Mouse (Mus musculus) intestine, embryonic 14.5 days (tissue): ENCODE measurements around the gene Mapk12. TPM values are rescaled to one million over a fixed set of nuclear protein-coding genes. Genes with fewer than 3 reads are reported as not detected.
A peak's percentile ranks its signal among the peaks of the same experiment; 100 is the strongest.

Experiments
- ATAC-seq: fragments of 200-750 bp; cut with Nextera tagmentation; replicated peaks from 2 replicates; pipeline ENCODE4 v1.8.0; 2017; ENCODE audit warnings: low read depth, moderate number of reproducible peaks, moderate TSS enrichment, moderate library complexity; ENCODE audit not compliant: low FRiP score, low TSS enrichment
- DNase-seq: peaks from one replicate; pipeline ENCODE4 v3.0.0-alpha.2; 2018; ENCODE audit warnings: low spot score
- H3K27ac ChIP-seq: fragments of 300-500 bp; sonication (generic); 2 replicates; pipeline ENCODE4 v1.5.1; 2014; ENCODE audit warnings: low read depth, mild to moderate bottlenecking, control low read depth
- H3K27me3 ChIP-seq: fragments of 300-500 bp; sonication (generic); replicated peaks from 2 replicates; pipeline ENCODE4 v1.6.1; 2014; ENCODE audit warnings: low read length, control low read depth; ENCODE audit not compliant: control insufficient read depth, insufficient read depth
- H3K36me3 ChIP-seq: fragments of 300-500 bp; sonication (generic); 2 replicates; pipeline ENCODE4 v1.6.1; 2014; ENCODE audit warnings: low read length, control low read depth; ENCODE audit not compliant: control insufficient read depth, insufficient read depth
- H3K4me1 ChIP-seq: fragments of 300-500 bp; sonication (generic); replicated peaks from 2 replicates; pipeline ENCODE4 v1.6.1; 2014; ENCODE audit warnings: low read length, control low read depth, mixed read lengths; ENCODE audit not compliant: control insufficient read depth, insufficient read depth
- H3K4me2 ChIP-seq: fragments of 300-500 bp; sonication (generic); 2 replicates; pipeline ENCODE4 v1.6.1; 2014; ENCODE audit warnings: low read length
- H3K4me3 ChIP-seq: fragments of 300-500 bp; sonication (generic); 2 replicates; pipeline ENCODE4 v1.5.1; 2014; ENCODE audit warnings: low read depth, low read length, control low read depth, mixed read lengths
- H3K9ac ChIP-seq: fragments of 300-500 bp; sonication (generic); 2 replicates; pipeline ENCODE4 v1.6.1; 2014; ENCODE audit warnings: mild to moderate bottlenecking, low read length
- H3K9me3 ChIP-seq: fragments of 300-500 bp; sonication (generic); 2 replicates; pipeline ENCODE4 v1.6.1; 2016; ENCODE audit warnings: low read length, control low read depth; ENCODE audit not compliant: control insufficient read depth
- WGBS: fragments of 180-500 bp; shearing (Covaris S2); extraction: QIAGEN DNeasy Blood & Tissue Kit; methylation state at CpG from one replicate; pipeline ENCODE4 v1.1.7; 2014; 5-methylcytosine and 5-hydroxymethylcytosine counted together
- polyA plus RNA-seq: library from polyadenylated mRNA; unstranded; fragments of >200 nt; fragmentation: Nextera tagmentation; extraction: Ambion mirVana; gene quantifications from 2 replicates; pipeline ENCODE4 v1.2.1, GENCODE M21; 2014

The Mapk12 gene
- polyA plus RNA-seq, 1 experiment from 2014 or later: 4.5 TPM

DNA sequence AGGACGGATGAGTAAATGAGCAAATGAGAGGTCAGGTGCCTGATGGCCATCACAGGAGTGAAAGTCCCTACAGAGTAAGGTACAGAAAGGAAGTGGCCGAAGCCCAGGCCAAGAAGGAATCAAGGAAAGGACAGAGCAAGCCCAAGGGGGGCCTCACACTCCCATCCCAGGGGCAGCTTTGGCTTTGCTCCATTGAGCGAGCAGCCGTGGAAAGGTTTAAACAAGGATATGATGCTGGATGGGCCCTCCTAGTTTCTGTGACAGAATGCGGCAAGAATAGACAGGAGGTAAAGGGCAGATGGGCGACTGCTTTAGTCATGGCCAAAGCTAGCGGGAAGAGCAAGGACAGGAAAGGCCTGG is 2.5 kb downstream of the Mapk12 start:
- no peaks in the 10 kb centered on the region for H3K9me3 ChIP-seq
- no peak overlapping the region for H3K27ac ChIP-seq
- H3K4me3 ChIP-seq: no peak overlapping the region
- H3K9ac ChIP-seq: no peak overlapping the region
- WGBS: 86% methylated on average over 7 of the region's 7 CpGs
- H3K27me3 ChIP-seq: peaks cover 40% of the 10 kb centered on the region
- H3K4me2 ChIP-seq: no peak overlapping the region
- ATAC-seq (no peak), DNase-seq (no peak)
- H3K36me3 ChIP-seq: no peaks in the 10 kb centered on the region
- peaks cover 15% of the 10 kb centered on the region for H3K4me1 ChIP-seq

DNA sequence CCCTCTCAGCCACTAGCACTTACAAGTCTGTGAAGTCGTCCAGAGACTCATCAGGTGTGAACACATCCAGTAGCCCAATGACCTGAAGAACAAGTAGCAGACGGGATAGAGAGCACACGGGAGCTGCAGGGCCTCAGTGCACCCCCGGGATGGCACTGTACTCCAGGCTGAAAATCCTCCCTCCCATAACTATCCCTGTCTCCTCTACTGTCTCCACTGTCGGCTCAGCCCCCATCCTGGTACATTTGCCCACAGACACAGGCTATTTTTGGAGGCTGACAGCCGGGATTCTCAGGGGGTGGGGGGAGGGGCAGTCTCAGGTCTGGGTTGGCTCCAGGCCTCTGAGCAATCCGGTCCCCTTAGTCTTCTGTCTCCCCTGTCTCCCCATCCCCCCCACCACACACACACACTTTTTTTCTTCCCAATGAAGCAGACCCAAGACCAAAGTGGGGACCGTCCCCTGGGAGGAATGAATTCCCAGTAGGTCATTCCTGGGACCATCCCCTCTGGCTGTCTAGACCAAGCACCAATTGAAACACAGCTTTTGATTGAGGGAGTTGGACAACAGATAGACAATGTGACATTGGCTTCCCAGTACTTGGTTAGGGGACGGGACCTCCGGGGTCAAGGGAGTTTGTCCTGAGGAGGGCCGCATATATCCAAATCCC is 3.0 kb downstream of the Mapk12 start:
- no peak for ATAC-seq
- WGBS: 70% methylated on average over 11 of the region's 11 CpGs

DNA sequence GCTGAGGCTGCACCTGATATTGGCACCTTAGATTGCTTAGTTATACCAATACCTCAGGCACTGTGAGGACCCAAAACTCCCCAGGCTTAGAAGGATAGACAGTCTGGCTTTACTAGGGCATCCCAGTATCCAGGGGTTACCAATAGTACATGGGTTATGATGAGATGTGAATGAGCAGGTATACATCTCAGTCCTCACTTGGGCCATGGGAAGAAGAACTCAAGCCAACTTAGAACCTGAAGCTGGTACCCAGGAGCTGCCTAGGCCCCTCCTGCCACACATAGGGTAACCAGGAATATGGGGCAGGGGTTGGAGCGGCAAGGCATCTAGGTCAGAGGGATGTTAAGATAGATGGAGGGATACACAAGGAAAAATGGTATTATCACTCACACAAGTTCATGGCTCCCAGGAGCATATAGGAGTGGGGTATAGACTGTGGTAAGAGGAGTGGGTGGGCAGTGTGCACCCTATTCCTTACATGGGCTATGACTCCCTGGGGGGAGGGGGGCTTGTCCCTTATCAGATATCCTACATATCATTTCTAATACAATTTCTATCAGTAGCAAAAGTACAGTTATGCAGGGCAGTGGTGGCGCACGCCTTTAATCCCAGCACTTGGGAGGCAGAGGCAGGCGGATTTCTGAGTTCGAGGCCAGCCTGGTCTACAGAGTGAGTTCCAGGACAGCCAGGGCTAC is 3.9 kb downstream of the Mapk12 start:
- H3K4me1 ChIP-seq: peaks cover 15% of the 10 kb centered on the region
- H3K9me3 ChIP-seq: no peaks in the 10 kb centered on the region
- 90% methylated on average over 4 of the region's 5 CpGs for WGBS
- H3K4me3 ChIP-seq: no peak overlapping the region
- H3K4me2 ChIP-seq: no peak overlapping the region
- DNase-seq: no peak
- no peak for ATAC-seq
- peaks cover 33% of the 10 kb centered on the region for H3K27me3 ChIP-seq
- H3K27ac ChIP-seq: no peak overlapping the region
- H3K36me3 ChIP-seq: no peaks in the 10 kb centered on the region
- no peak overlapping the region for H3K9ac ChIP-seq

More for the DNA sequence above, 3.0 kb downstream of the Mapk12 start:
- H3K9me3 ChIP-seq: no peaks in the 10 kb centered on the region
- H3K4me1 ChIP-seq: peaks cover 15% of the 10 kb centered on the region
- no peak overlapping the region for H3K9ac ChIP-seq
- H3K36me3 ChIP-seq: no peaks in the 10 kb centered on the region
- H3K4me3 ChIP-seq: no peak overlapping the region
- H3K4me2 ChIP-seq: no peak overlapping the region
- no peak for DNase-seq
- peaks cover 35% of the 10 kb centered on the region for H3K27me3 ChIP-seq
- no peak overlapping the region for H3K27ac ChIP-seq

DNA sequence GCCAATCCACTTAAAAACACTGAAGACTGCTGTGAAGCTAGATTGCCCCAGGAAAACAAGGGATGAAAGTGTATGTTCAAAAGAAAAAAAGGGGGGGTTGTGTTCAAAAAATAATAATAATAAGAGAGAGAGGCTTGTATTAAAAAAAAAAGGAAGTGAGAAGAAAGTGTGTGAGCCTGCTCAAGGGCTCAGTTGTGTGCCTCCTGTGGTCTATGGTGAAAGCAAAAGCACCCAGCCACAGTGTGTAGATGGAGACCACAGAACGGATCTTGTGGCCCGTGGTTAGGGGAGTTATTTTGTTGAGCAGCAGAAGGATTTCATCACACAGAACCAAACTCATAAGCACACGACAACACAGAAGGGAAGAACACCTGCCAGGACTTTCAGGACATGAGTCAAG is 9.2 kb downstream of the Mapk12 start:
- no peak overlapping the region for H3K9ac ChIP-seq
- no peaks in the 10 kb centered on the region for H3K36me3 ChIP-seq
- ATAC-seq (no peak), DNase-seq (no peak)
- no peaks in the 10 kb centered on the region for H3K9me3 ChIP-seq
- H3K4me2 ChIP-seq: no peak overlapping the region
- 93% methylated on average over 3 of the region's 3 CpGs for WGBS
- H3K27ac ChIP-seq: no peak overlapping the region
- H3K27me3 ChIP-seq: no peaks in the 10 kb centered on the region
- no peak overlapping the region for H3K4me3 ChIP-seq
- H3K4me1 ChIP-seq: peaks cover 8% of the 10 kb centered on the region

DNA sequence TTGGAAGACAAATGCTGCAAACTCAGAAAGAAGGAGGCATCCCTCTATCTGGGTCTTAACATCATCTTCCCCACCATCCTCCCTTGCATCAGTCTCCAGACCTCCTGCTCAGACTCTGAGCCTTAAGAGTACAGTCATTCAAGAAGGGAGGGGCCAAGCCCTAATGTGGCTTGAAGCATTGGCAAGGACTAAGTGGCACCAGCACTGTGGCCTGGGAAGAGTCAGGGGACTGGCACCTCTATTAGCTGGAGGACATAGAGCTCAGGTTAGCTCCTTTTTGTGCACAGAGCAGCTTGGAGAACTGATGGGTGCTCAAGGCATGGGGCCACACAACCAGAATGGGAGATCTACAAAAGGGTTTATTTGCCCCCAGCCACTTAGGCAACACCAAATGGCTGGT is 10.3 kb downstream of the Mapk12 start:
- Histone ChIP-seq H3K27me3 (no peaks in the 10 kb centered on the region), H3K4me1 (peaks cover 8% of the 10 kb centered on the region), H3K4me3 (no peak overlapping the region), H3K9me3 (no peaks in the 10 kb centered on the region), H3K9ac (no peak overlapping the region), H3K4me2 (no peak overlapping the region), H3K27ac (no peak overlapping the region), H3K36me3 (0 out of 2 replicates have a peak, but pooled peaks cover 7% of the 10 kb centered on the region)
- no peak for ATAC-seq
- no peak for DNase-seq

DNA sequence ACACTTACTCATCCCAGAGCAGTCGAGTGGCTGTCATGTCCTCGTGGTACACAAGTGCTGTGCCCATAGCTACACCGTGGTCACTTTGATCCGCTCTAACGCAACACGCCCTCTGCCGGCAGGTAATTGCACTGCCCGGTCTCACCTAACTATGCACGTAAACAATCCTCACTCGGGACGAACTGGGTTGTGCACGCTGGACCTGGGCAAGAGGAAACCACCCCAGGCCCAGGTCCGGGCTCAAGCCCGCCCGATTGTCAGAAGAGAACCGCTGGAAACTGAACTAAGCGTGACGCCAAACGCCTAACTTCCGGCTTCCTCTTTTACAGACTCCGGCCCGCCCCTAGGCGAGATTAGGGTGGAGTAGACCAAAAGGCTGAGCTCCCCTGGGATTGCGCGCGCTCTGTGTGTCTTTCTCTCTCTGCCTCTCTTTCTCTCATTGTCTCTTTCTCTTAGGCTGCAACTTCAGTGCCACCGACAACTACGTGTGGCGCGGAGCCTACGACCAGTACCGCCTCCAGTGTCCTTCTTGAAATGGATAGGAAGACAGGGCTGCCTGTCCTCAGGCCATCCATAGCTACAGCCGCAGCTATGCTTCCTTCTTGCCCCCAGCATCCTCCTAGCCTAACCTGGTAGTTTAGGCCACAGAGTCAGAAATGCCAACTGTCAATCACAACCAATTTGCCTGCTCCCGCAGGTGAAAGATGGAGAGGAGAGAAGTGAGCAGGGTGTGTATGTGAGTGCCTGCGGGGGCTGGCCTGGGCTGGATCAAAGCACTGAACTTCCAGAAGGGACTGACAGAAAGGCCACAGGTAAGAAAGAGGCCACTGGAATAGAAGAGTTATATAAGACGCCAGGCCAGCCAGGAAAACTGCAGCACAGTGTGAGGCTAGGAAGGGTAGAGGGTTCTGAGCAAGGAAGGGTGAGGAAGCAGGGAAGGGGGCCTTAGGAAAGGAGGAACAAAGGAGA is 11.8 kb downstream of the Mapk12 start, which contains the start of gene Hdac10:
Gene Hdac10, minus strand, starts transcription at position 319 of the 969 bp plus-strand sequence.
- peak; percentile 87 for ATAC-seq
- peak within 1 kb of the TSS; percentile 47; the same call in 1 of the 2 replicates for H3K27ac ChIP-seq
- 2% methylated on average over 36 of the region's 36 CpGs for WGBS

DNA sequence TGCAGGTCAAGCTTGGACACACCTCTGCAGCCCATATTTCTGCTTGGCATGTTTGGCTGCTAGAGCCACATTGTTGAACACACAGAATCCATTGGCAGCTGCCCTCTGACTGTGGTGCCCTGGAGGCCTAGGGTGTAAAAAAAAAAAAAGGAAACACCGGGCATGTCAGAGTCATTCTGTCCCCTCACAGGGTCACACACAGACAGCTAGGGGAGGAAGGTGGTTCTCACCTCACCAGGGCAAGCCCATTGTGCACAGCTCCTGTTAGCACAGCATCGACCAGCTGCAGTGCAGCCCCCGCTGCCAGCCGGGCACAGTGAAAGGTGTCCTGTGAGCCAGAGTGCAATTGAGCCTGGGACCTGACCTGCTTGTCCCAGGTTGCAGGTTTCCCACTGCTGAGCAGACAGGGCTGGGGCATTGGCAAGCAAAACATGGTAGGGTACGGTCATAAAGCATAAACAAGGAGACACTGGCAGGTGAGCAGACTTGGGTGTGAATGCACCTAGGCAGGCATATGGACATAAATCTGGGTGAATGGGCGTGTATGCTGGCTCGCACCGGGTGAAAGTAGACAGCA is 13.1 kb downstream of the Mapk12 start:
- no peak for DNase-seq
- 83% methylated on average over 8 of the region's 8 CpGs for WGBS

More for the DNA sequence above, 11.8 kb downstream of the Mapk12 start, which contains the start of gene Hdac10:
- Histone ChIP-seq H3K27me3 (no peaks in the 10 kb centered on the region), H3K9ac (peak within 1 kb of the TSS; percentile 57), H3K4me1 (peaks cover 12% of the 10 kb centered on the region), H3K36me3 (0 out of 2 replicates have a peak, but pooled peaks cover 11% of the 10 kb centered on the region), H3K4me2 (peak within 1 kb of the TSS; percentile 82), H3K4me3 (peak within 1 kb of the TSS; percentile 71), H3K9me3 (no peaks in the 10 kb centered on the region)
- DNase-seq: peak; percentile 95

DNA sequence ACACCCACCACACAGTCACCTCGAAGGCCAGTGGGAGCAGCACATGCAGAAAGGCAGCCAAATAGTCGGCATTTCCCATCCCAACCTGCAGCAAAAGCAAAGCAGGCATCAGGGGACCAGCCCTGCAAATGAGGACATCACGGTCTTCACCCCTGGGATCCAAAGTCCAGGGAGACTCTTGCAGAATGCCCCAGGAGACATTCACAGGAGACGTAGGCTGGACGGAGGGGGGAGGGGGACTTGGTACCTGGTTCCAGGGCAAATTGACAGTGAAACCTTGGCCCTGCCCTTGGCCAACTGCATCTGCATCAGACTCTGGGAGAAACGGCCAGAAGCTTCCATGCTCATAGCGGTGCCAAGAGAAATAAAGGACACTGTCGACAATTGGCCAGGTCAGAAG is 13.9 kb downstream of the Mapk12 start:
- Histone ChIP-seq H3K9me3 (no peaks in the 10 kb centered on the region), H3K9ac (no peak overlapping the region), H3K27ac (no peak overlapping the region), H3K27me3 (no peaks in the 10 kb centered on the region), H3K4me3 (no peak overlapping the region), H3K4me1 (peaks cover 22% of the 10 kb centered on the region), H3K36me3 (0 out of 2 replicates have a peak, but pooled peaks cover 11% of the 10 kb centered on the region), H3K4me2 (no peak overlapping the region)
- no peak for DNase-seq
- ATAC-seq: no peak
- WGBS: 87% methylated on average over 8 of the region's 8 CpGs

More for the DNA sequence above, 13.1 kb downstream of the Mapk12 start:
- no peak for ATAC-seq
- Histone ChIP-seq H3K9ac (no peak overlapping the region), H3K4me3 (0 out of 2 replicates have a peak overlapping the region, but pooled peaks have one; percentile 71), H3K4me2 (peak overlapping the region; percentile 82), H3K36me3 (0 out of 2 replicates have a peak, but pooled peaks cover 11% of the 10 kb centered on the region), H3K27ac (no peak overlapping the region), H3K9me3 (no peaks in the 10 kb centered on the region), H3K27me3 (no peaks in the 10 kb centered on the region), H3K4me1 (peaks cover 16% of the 10 kb centered on the region)
